ENCODE assay signal across 8 mouse cellular contexts in the genomic region with DNA sequence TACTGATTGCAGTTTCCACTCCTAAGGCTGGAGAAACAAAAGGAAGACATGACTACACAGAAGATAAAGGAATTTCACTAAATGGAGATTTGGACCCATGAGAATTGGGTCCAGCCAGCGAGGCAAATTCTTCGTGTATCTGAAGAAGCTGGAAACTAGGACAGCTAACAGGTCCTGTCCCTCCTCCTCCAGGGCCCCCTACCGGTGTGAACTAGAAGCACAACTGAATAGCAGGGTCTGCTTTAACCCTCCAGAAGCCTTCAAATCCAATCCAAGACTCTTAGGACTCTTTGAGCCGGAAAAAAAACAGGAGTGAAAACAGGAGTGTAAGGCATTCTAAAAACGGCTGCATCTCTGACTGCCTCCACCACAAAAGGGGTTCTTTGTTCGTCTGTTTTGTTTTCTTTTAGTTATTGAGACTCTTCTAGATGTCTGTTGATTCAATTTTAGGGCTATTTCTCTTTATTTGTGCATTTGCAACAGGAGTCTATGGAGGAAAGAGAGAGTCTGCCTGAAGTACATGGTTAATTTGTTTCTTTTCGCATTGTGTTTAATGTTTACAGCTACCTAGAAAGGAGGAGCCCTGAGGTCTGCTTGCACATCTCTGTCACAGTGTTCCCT. TPM values are rescaled to one million over a fixed set of nuclear protein-coding genes. Genes with fewer than 3 reads are reported as not detected.
DNase-seq lines count a peak whose midpoint lies in the region; ATAC-seq and TF ChIP-seq lines count a peak whose summit lies in the region.
"Had no signal": no experiment of that assay in that cellular context is flagged by ENCODE, and none has a peak within 500 bp of the region (broad histone marks: within the 10 kb centered on the region; RNA-seq: fewer than 3 reads in every experiment).

No protein-coding gene starts in this region.

- H3K9ac ChIP-seq in kidney, postnatal 0 days (ENCODE audit: low read depth, low read length): no peak overlapping the region
- H3K9ac ChIP-seq in kidney, embryonic 16.5 days (replicated peaks; ENCODE audit: low read length): no peak overlapping the region

- TF ChIP-seq CTCF in kidney, postnatal 0 days (IDR thresholded peaks at IDR 0.05; ENCODE audit: low read depth): peak; percentile 42

- no peak overlapping the region for H3K4me3 ChIP-seq in kidney, postnatal 0 days (replicated peaks; ENCODE audit: low read depth, low read length)
- no peak overlapping the region for H3K4me3 ChIP-seq in kidney, embryonic 16.5 days (ENCODE audit: low read length)
- no peak overlapping the region for H3K4me3 ChIP-seq in embryonic facial prominence, embryonic 10.5 days

- H3K27me3 ChIP-seq in kidney, postnatal 0 days (ENCODE audit: insufficient read depth, low read length): no peaks in the 10 kb centered on the region
- peaks cover 18% of the 10 kb centered on the region; the same call in 1 of the 2 replicates for H3K27me3 ChIP-seq in kidney, embryonic 16.5 days (ENCODE audit: insufficient read depth, low read length)
- H3K27me3 ChIP-seq in embryonic facial prominence, embryonic 10.5 days (replicated peaks; ENCODE audit: low read depth, poor library complexity, severe bottlenecking): peaks cover 52% of the 10 kb centered on the region

- H3K4me1 ChIP-seq in kidney, postnatal 0 days (replicated peaks; ENCODE audit: insufficient read depth, low read length): no peaks in the 10 kb centered on the region
- H3K4me1 ChIP-seq in kidney, embryonic 16.5 days (ENCODE audit: insufficient read depth, low read length): peaks cover 3% of the 10 kb centered on the region; the same call in 1 of the 2 replicates
- H3K4me1 ChIP-seq in embryonic facial prominence, embryonic 10.5 days: peaks cover 12% of the 10 kb centered on the region

- no peak overlapping the region for H3K27ac ChIP-seq in kidney, postnatal 0 days
- H3K27ac ChIP-seq in kidney, embryonic 16.5 days (ENCODE audit: low read length): no peak overlapping the region
- no peak overlapping the region for H3K27ac ChIP-seq in embryonic facial prominence, embryonic 10.5 days (replicated peaks)

- no peak for ATAC-seq in kidney, postnatal 0 days (replicated peaks; ENCODE audit: low FRiP score, low read depth)
- ATAC-seq in kidney, embryonic 16.5 days (ENCODE audit: low FRiP score, low TSS enrichment): no peak
- peak; percentile 13 for ATAC-seq in megakaryocyte-erythroid progenitor cell, adult 5-6 weeks (replicated peaks; ENCODE audit: low FRiP score, low TSS enrichment, poor library complexity, severe bottlenecking)

- no peak for DNase-seq in kidney, postnatal 0 days (ENCODE audit: low spot score)
- peak; percentile 57 for DNase-seq in MEL-GATA-1-ER (ENCODE audit: extremely low read depth, low read depth)
- DNase-seq in embryonic facial prominence, embryonic 10.5 days (ENCODE audit: low spot score): peak; percentile 35
- DNase-seq in MN1 (ENCODE audit: low spot score): no peak
- DNase-seq in kidney, adult 9 months: no peak

- no peak overlapping the region for H3K4me2 ChIP-seq in kidney, postnatal 0 days (ENCODE audit: low read length)
- H3K4me2 ChIP-seq in kidney, embryonic 16.5 days (replicated peaks; ENCODE audit: low read depth, low read length): no peak overlapping the region

- 39% methylated on average over 7 of the region's 7 CpGs for WGBS in kidney, postnatal 0 days
- 48% methylated on average over 7 of the region's 7 CpGs for WGBS in kidney, embryonic 16.5 days
- WGBS in embryonic facial prominence, embryonic 10.5 days: 38% methylated on average over 7 of the region's 7 CpGs

- no peaks in the 10 kb centered on the region for H3K36me3 ChIP-seq in kidney, postnatal 0 days (ENCODE audit: insufficient read depth, low read length)
- H3K36me3 ChIP-seq in kidney, embryonic 16.5 days (ENCODE audit: insufficient read depth, low read length): no peaks in the 10 kb centered on the region
- no peaks in the 10 kb centered on the region for H3K36me3 ChIP-seq in embryonic facial prominence, embryonic 10.5 days (replicated peaks)

- no peaks in the 10 kb centered on the region for H3K9me3 ChIP-seq in kidney, postnatal 0 days (replicated peaks; ENCODE audit: low read length)
- H3K9me3 ChIP-seq in kidney, embryonic 16.5 days (ENCODE audit: low read length): no peaks in the 10 kb centered on the region
- no peaks in the 10 kb centered on the region for H3K9me3 ChIP-seq in embryonic facial prominence, embryonic 10.5 days

RNA-seq across cellular contexts. Expression of gene Il20ra, which starts 0.7 kb away (rescaled TPM):
- 0.11 TPM in 1 of 2 replicates, not detected in the other for polyA plus RNA-seq in kidney, postnatal 0 days (2015; fragmentation: Nextera tagmentation; extraction: Ambion mirVana)
- 0.07 and 0.10 TPM in 2 replicates for polyA plus RNA-seq in kidney, embryonic 16.5 days (2015; fragmentation: Nextera tagmentation; extraction: Ambion mirVana)
- 0.14 TPM in 1 of 2 replicates, not detected in the other for polyA plus RNA-seq in embryonic facial prominence, embryonic 10.5 days (2016; fragmentation: Nextera tagmentation; extraction: Ambion mirVana)
- not detected in 2 replicates for total RNA-seq in megakaryocyte-erythroid progenitor cell, adult 5-6 weeks (2014; fragmentation: Nextera tagmentation)
- total RNA-seq in megakaryocyte-erythroid progenitor cell, adult 5-6 weeks (2017): not detected in 2 replicates
- total RNA-seq: neutrophil, adult 5-6 weeks had no signal

Comparison
In these comparisons a context has a peak if more than half of its experiments do, and no peak if none do; other contexts are left out.
1. DNase-seq: peak in MEL-GATA-1-ER (single experiment) and embryonic facial prominence, embryonic 10.5 days (single experiment); none in kidney, postnatal 0 days (single experiment), MN1 (single experiment) and kidney, adult 9 months (single experiment).